Mouse (Mus musculus): ENCODE data around the gene Cyb561d2.

DNA sequence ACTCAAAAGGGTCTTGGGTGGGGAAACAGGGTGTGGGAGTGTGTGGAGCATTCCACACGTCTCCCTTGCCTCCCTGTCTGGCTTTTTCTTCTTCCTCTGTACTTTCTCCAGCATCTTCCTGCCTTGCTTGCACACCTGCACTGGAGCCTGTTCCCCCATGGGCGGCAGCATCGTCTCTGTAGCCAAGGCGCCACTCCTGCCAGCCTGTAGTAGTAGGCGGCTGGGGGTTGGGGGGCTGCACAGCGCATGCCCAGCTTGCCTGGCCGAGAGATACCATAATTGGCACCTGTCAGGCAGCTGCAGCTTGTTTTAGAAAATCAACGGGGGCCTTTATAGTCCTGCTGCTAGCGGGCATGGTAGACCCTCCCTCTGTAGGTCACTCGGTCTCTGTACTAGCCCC is 33.7 kb downstream of the Cyb561d2 start:
- TF ChIP-seq USF1 (IDR thresholded peaks at IDR 0.05; ENCODE audit: low read depth, low read length) (no peak), CTCF (IDR thresholded peaks at IDR 0.05 in 2 of 3, conservative IDR thresholded peaks at IDR 0.05 in 1 of 3; ENCODE audit: control insufficient read depth in 1 of 3, insufficient read depth in 1 of 3, low read depth in 2 of 3, low read length in 3 of 3, poor library complexity in 1 of 3, severe bottlenecking in 1 of 3) (no peak), GATA1 (IDR thresholded peaks at IDR 0.05; ENCODE audit: low read depth, low read length) (no peak), POLR2A (IDR thresholded peaks at IDR 0.05; ENCODE audit: control insufficient read depth in 1 of 2, insufficient read depth in 1 of 2, low read depth in 1 of 2, low read length in 2 of 2, poor library complexity in 1 of 2) (no peak), MAFK (IDR thresholded peaks at IDR 0.05; ENCODE audit: borderline replicate concordance, low read depth, low read length) (no peak), EP300 (IDR thresholded peaks at IDR 0.05; ENCODE audit: low read depth in 1 of 2, low read length in 2 of 2) (no peak), CHD1 (IDR thresholded peaks at IDR 0.05; ENCODE audit: low read depth, low read length) (no peak), RCOR1 (IDR thresholded peaks at IDR 0.05; ENCODE audit: low read depth, low read length) (no peak), TBP (IDR thresholded peaks at IDR 0.05; ENCODE audit: low read depth, low read length) (no peak), MYC (IDR thresholded peaks at IDR 0.05; ENCODE audit: low read depth, low read length) (no peak), CHD2 (IDR thresholded peaks at IDR 0.05; ENCODE audit: low read length) (no peak), RAD21 (IDR thresholded peaks at IDR 0.05; ENCODE audit: low read depth, low read length) (no peak), MAX (IDR thresholded peaks at IDR 0.05; ENCODE audit: low read length) (no peak), BHLHE40 (IDR thresholded peaks at IDR 0.05; ENCODE audit: borderline replicate concordance, low read depth, low read length) (no peak)

Measured in MEL (cell line).